Mouse (Mus musculus) hindbrain, postnatal 0 days (tissue): ENCODE data around the gene Lingo1. TPM values are rescaled to one million over a fixed set of nuclear protein-coding genes. Genes with fewer than 3 reads are reported as not detected.

Experiments
- ATAC-seq: fragments of 200-750 bp; cut with Nextera tagmentation; 2 replicates; pipeline ENCODE4 v1.8.0; 2017; ENCODE audit warnings: mild to moderate bottlenecking, moderate TSS enrichment, moderate library complexity
- DNase-seq: peaks from one replicate; pipeline ENCODE4 v3.0.0-alpha.2; 2015; ENCODE audit warnings: low spot score
- H3K27ac ChIP-seq: fragments of 300-500 bp; sonication (generic); 2 replicates; pipeline ENCODE4 v1.5.1; 2014; ENCODE audit warnings: mild to moderate bottlenecking
- H3K27me3 ChIP-seq: fragments of 300-500 bp; sonication (generic); 2 replicates; pipeline ENCODE4 v1.6.1; 2014; ENCODE audit warnings: low read length, mixed read lengths; ENCODE audit not compliant: insufficient read depth
- H3K36me3 ChIP-seq: fragments of 300-500 bp; sonication (generic); 2 replicates; pipeline ENCODE4 v1.6.1; 2014; ENCODE audit warnings: low read length, mixed read lengths; ENCODE audit not compliant: insufficient read depth
- H3K4me1 ChIP-seq: fragments of 300-500 bp; sonication (generic); 2 replicates; pipeline ENCODE4 v1.6.1; 2014; ENCODE audit warnings: antibody characterized with exemption, low read length, mixed read lengths; ENCODE audit not compliant: insufficient read depth
- H3K4me2 ChIP-seq: fragments of 300-500 bp; sonication (generic); 2 replicates; pipeline ENCODE4 v1.6.1; 2014; ENCODE audit warnings: low read depth, mild to moderate bottlenecking, low read length, moderate library complexity, mixed read lengths
- H3K4me3 ChIP-seq: fragments of 300-500 bp; sonication (generic); 2 replicates; pipeline ENCODE4 v1.5.1; 2014; ENCODE audit warnings: low read length
- H3K9ac ChIP-seq: fragments of 300-500 bp; sonication (generic); replicated peaks from 2 replicates; pipeline ENCODE4 v1.6.1; 2014; ENCODE audit warnings: mild to moderate bottlenecking, low read length, moderate library complexity, mixed read lengths
- H3K9me3 ChIP-seq: fragments of 300-500 bp; sonication (generic); 2 replicates; pipeline ENCODE4 v1.6.1; 2016; ENCODE audit warnings: low read length, mixed read lengths
- CTCF ChIP-seq: IDR thresholded peaks from 2 replicates; pipeline ENCODE4 v1.5.1; 2016; ENCODE audit warnings: antibody characterized with exemption, control low read depth, low read depth
- WGBS: fragments of 180-500 bp; shearing (Covaris S2); extraction: QIAGEN DNeasy Blood & Tissue Kit; methylation state at CpG from one replicate; pipeline ENCODE4 v1.1.7; 2014; 5-methylcytosine and 5-hydroxymethylcytosine counted together
- polyA plus RNA-seq: library from polyadenylated mRNA; unstranded; fragments of >200 nt; fragmentation: Nextera tagmentation; extraction: Ambion mirVana; gene quantifications from 2 replicates; pipeline ENCODE4 v1.2.1, GENCODE M21; 2015
- total RNA-seq: library from RNA; depleted of rRNA; stranded (reverse); fragments of >200 nt; gene quantifications from 2 replicates; pipeline ENCODE4 v1.2.3, GENCODE M21; 2014

Gene Lingo1
- total and polyA plus RNA-seq, 2 experiments from 2014 or later: 88.6 to 181 TPM

DNA sequence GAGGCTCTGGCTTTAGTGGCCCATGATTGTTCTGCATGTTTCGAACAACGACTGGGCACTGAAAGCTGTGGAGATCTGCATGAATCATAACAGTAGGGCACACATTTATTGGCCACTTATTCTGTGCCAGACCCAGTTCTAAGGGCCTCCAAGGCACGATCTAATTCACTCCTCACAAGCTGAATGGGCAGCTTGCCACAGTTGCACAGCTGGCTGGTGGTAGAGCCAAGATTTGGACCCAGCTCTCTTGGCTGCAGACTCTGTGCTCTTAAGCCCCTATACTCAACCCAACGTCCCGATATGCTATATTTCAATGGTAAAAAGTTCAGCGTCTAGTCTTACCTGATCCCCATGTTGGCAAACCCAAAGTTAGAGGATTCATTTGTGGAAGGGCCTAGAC, 185.3 kb downstream of the Lingo1 start:
- Histone ChIP-seq H3K4me3 (no peak overlapping the region), H3K27me3 (no peaks in the 10 kb centered on the region), H3K4me1 (peaks cover 5% of the 10 kb centered on the region; the same call in 1 of the 2 replicates), H3K36me3 (no peaks in the 10 kb centered on the region), H3K27ac (0 out of 2 replicates have a peak overlapping the region, but pooled peaks have one; percentile 15), H3K9ac (no peak overlapping the region), H3K9me3 (no peaks in the 10 kb centered on the region), H3K4me2 (no peak overlapping the region)
- TF ChIP-seq CTCF: no peak
- no peak for ATAC-seq
- DNase-seq: peak; percentile 68
- 48% methylated on average over 6 of the region's 6 CpGs for WGBS

DNA sequence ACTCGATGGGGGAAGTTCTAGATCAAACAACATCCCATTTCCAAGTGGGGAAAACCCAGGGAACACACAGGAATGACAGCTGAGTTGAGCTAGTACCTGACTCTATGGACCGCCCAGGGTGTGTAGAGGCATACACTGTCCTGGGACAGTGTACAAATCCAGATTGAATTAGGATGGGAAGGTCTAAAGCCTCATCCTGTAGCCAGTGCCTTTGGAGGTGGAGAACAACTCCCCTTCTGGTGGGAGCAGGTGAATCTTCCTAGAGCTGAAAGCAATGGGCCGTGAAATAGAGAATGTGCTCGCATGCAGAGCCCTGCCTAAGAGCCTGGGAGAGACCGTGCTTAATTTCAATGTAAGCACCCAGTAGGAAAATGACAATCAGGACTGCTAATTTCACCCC, 185.8 kb downstream of the Lingo1 start:
- Histone ChIP-seq H3K4me1 (peaks cover 5% of the 10 kb centered on the region; the same call in 1 of the 2 replicates), H3K9me3 (no peaks in the 10 kb centered on the region)

DNA sequence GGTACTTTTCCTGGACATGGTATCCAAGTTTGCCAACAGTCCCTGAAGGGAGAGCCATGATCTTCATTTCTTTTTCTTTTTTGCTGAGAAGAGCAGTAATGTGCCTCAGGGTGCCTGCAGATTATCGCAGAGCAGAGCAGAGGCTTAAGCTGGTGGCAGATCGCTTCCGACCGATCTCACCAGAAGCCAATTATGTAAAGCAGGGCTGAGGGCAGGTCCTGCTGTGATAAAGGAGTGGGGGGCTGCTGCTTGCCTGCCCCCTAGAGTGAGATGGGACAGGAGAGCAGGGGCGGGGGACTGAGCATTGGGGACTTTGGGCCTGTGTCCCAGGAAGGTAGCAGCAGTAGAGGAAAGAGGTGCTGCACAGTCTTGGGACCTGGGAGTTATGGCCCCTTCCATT, 186.8 kb downstream of the Lingo1 start:
- Histone ChIP-seq H3K27me3 (no peaks in the 10 kb centered on the region), H3K4me2 (no peak overlapping the region), H3K9me3 (no peaks in the 10 kb centered on the region), H3K4me1 (peaks cover 10% of the 10 kb centered on the region; the same call in 1 of the 2 replicates), H3K9ac (no peak overlapping the region), H3K4me3 (no peak overlapping the region), H3K36me3 (no peaks in the 10 kb centered on the region), H3K27ac (peak overlapping the region; percentile 49; the same call in 1 of the 2 replicates)
- WGBS: 20% methylated on average over 5 of the region's 5 CpGs
- no peak for TF ChIP-seq CTCF
- ATAC-seq (no peak), DNase-seq (peak; percentile 55)

More for the DNA sequence above, 185.8 kb downstream of the Lingo1 start:
- H3K4me3 ChIP-seq: no peak overlapping the region
- no peak overlapping the region for H3K9ac ChIP-seq
- H3K27me3 ChIP-seq: no peaks in the 10 kb centered on the region
- no peak overlapping the region for H3K4me2 ChIP-seq
- WGBS: 61% methylated on average over 5 of the region's 5 CpGs
- ATAC-seq (no peak), DNase-seq (no peak)
- H3K27ac ChIP-seq: 0 out of 2 replicates have a peak overlapping the region, but pooled peaks have one; percentile 15
- no peaks in the 10 kb centered on the region for H3K36me3 ChIP-seq
- TF ChIP-seq CTCF: no peak

DNA sequence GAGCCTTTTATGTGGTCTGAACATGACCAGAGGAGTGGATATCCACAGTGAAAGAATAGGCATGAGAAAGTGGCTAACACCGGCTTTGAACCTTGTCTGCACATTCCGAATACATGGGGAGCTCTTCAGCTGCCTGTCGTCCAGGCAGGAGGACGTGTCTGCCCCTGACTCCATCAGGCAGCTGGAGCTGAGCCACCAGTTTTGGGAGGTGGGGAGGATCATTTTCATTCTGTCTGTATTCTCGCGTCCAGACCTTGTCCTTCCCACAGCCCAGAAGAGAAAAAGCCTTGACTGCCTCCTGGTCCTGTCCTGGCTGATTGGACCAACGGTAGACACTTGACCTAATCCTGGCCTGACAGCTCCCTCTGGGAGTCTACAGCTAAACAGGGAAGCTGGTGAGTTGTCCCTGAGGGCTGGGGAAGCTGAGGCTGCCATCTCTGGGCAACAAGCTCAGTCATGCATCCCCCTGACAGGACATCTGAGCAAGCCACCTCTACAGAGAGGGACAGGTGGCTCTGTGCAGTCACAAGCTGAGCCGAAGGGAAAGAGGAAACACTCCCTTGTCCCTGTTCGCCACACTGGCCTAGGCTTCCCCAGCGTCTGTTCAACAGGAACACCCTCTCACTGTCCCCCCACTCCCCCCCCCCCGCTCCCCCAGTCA, 187.4 kb downstream of the Lingo1 start:
- DNase-seq (peak; percentile 55), ATAC-seq (peak; percentile 37; the same call in 1 of the 2 replicates)
- H3K27me3 ChIP-seq: no peaks in the 10 kb centered on the region
- H3K4me1 ChIP-seq: peaks cover 10% of the 10 kb centered on the region; the same call in 1 of the 2 replicates
- H3K27ac ChIP-seq: peak overlapping the region; percentile 49
- no peak overlapping the region for H3K9ac ChIP-seq
- whole genome bisulfite sequencing: 19% methylated on average over 11 of the region's 11 CpGs
- H3K4me2 ChIP-seq: no peak overlapping the region
- H3K9me3 ChIP-seq: no peaks in the 10 kb centered on the region
- H3K4me3 ChIP-seq: no peak overlapping the region
- H3K36me3 ChIP-seq: no peaks in the 10 kb centered on the region
- no peak for TF ChIP-seq CTCF

DNA sequence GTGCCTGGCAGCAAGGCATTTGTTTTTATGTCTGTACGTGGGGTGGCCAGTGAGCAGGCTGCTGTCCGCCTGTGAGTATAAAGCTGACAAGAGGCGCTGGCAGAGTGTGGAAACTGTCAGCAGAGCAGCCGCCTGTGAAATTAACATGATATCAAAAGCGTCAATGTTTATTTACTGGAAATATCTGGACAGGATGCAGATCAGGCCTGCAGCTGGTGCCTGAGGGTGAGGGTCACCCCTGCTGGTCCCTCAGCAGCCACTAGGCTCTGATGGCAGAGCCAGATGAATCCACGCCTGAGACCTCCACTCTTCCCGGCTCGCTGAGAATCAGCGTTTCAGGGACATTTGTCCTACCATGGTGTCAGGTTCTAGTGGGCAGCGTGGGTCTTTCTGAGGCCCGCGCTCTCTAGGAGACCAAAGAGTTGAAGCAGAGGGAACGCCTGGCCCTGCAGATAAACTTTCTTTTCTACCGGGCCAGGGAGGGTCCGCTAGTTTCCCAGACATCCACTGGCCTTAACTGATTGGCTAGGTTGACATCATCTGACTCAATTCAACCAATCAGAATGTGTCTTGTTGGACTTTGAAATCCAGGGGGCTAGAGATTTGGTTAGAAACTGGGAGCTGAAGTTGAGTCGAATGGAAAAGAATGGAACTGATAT, 190.1 kb downstream of the Lingo1 start:
- no peak overlapping the region for H3K4me3 ChIP-seq
- no peaks in the 10 kb centered on the region for H3K9me3 ChIP-seq
- 0 out of 2 replicates have a peak overlapping the region, but pooled peaks have one; percentile 17 for H3K4me2 ChIP-seq
- ATAC-seq (peak; percentile 52), DNase-seq (peak; percentile 49)
- 57% methylated on average over 16 of the region's 16 CpGs for WGBS
- peak; percentile 31 for TF ChIP-seq CTCF
- no peaks in the 10 kb centered on the region for H3K36me3 ChIP-seq
- no peaks in the 10 kb centered on the region for H3K27me3 ChIP-seq
- H3K27ac ChIP-seq: 0 out of 2 replicates have a peak overlapping the region, but pooled peaks have one; percentile 11
- H3K9ac ChIP-seq: no peak overlapping the region
- peaks cover 10% of the 10 kb centered on the region; the same call in 1 of the 2 replicates for H3K4me1 ChIP-seq

DNA sequence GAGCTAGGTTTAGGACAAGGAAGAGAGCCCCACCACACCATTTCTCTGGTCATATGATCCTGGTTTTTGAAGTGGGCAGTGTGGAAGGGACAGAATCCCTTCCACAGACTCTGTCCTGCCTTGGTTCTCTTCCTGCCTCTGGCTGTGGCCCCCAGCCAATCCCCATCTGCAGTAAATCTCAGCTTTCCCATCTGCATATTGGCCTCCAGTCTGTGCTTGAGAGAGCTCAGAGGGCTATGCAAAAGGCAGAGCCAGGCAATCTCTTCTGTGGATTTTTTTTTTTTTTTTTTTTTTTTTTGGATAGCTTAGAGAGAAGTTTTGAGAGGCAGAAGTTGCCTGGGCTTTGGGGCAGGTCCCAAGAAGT, 190.8 kb downstream of the Lingo1 start:
- no peaks in the 10 kb centered on the region for H3K9me3 ChIP-seq
- H3K4me3 ChIP-seq: no peak overlapping the region
- DNase-seq: no peak
- no peaks in the 10 kb centered on the region for H3K36me3 ChIP-seq
- TF ChIP-seq CTCF: no peak
- H3K4me2 ChIP-seq: no peak overlapping the region
- H3K4me1 ChIP-seq: peaks cover 10% of the 10 kb centered on the region; the same call in 1 of the 2 replicates
- H3K27ac ChIP-seq: no peak overlapping the region
- ATAC-seq: 0 out of 2 replicates have a peak, but pooled peaks have one; percentile 3
- H3K27me3 ChIP-seq: no peaks in the 10 kb centered on the region
- H3K9ac ChIP-seq: no peak overlapping the region
